Mouse (Mus musculus): ENCODE results near the gene Ppm1h. TPM values are rescaled to one million over a fixed set of nuclear protein-coding genes. Genes with fewer than 3 reads are reported as not detected.

The Ppm1h gene
- total RNA-seq, 2 experiments from 2014 or later: 6.9 to 7.3 TPM

DNA sequence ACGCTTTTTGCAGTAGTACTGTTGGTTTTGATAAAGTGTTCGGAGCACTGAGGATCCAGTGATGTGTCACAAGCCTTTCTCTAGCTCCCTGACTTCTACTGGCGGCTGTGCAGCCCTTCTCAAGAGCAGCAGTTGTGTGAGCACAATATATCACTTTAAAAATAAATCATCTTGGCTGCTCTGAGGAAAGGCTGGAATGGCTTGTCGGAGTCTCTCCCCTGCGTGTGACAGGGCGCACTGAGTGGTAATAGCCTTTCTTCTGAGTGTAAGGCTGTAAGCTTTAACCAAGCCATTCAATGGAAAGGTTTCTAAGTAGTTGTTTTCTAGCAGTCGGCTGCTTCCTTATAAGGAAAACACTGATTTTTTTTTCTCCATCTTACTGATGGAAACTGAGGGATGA, 91.8 kb downstream of the Ppm1h start:
- DNase-seq: no peak

DNA sequence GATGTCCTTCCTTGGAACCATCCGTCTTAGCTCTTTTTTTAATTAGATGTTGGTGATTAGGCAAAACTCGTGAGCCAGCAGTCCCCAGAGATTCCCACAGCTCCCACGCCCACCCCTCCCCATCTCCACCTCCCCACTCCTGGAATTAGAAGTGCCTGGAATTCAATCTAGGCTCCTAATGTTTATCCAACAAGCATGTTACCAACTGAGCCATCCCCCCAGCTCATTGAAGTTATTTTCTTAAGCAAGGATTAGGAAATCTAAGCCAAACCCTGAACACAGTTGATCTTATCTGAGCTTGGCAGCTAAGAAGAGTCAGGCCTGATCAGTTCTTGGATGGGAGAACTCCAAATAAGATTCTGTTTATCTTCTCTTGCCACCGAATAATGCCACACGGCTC, 92.4 kb downstream of the Ppm1h start:
- DNase-seq: no peak

DNA sequence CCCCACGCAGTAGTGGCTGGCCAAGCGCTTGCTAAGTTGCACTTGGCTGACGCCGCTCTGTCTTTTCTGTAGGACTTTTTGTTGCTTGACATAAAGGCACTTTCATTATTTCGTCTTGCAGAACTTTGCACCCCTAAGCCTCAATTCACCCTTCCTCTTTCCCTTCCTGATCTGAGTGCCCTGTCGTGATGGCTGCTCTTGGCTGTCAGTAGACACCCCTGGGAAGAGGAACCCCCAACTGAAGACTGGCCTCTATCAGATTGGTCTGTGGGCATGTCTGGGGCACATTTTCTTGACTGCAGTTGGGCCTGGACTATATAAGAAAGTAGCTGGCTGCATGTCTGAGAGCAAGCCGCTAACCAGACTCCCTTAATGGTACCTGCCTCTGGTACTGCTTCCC, 95.6 kb downstream of the Ppm1h start:
- no peak for DNase-seq

DNA sequence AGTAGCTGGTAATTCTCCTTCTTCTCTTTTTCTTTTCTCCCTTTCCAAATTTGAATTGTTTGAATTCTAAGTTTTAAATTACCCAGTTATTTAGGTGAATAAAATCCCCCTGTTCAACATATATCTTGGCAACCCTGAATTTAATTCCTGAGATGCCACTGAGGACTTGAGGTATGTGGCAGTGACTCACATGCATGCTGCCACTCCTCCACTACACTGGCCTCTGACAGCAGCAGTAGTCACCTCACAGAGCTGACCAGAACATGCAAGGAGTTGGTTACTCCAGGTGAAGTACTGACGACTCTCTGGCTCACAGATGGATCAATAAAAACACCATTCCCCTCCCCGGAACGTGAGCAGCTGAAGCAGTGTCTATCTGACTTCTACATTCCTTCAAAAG, 98.9 kb downstream of the Ppm1h start:
- no peak for DNase-seq

DNA sequence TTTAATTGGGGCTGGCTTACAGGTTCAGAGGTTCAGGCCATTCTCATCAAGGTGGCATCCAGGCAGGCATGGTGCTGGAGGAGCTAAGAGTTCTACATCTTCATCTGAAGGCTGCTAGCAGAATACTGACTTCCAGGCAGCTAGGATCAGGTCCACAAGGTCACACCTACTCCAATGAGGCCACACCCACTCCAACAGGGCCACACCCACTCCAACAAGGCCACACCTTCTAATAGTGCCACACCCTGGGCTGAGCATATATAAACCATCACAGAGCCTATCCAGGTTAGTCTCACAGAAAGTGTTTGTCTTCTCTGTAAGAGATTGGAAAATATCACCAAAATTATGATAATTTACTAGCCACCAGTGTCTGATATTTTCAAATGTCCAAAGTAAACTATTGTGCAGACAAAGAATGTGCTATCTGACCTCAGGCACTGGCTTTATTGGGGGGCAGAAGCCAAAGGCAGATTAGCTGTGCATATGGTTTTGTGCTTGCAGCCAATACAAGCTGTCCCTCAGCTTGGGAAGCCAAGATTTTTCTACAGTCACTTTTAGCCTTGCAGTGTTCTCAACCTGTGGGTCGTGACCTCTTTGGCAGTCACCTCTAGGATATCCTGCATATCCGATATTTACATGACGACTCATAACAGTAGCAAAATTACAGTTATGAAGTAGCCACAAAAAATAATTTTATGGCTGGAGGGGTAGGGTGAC, 99.5 kb downstream of the Ppm1h start:
- no peak for DNase-seq

DNA sequence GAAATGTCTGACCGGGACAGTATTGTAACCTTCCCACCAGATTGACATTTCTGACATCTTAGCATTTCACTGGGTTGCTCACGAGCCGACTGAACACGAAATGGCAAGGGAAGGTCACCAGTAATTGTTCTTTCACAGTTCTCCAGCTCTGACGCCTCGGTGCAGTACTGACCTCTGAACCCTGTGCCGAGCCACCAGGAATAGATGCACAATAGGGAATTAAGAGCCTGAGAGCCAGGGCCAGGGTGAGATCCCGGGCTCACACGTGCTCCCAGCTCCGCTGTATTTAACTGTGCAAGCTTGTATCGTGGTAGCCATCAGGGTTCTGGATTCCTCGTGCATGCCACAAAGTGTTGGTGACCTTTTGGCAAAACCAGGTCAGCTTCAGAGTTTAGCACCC, 100.8 kb downstream of the Ppm1h start:
- peak in 1 of 2 experiments; percentile 47 for DNase-seq

DNA sequence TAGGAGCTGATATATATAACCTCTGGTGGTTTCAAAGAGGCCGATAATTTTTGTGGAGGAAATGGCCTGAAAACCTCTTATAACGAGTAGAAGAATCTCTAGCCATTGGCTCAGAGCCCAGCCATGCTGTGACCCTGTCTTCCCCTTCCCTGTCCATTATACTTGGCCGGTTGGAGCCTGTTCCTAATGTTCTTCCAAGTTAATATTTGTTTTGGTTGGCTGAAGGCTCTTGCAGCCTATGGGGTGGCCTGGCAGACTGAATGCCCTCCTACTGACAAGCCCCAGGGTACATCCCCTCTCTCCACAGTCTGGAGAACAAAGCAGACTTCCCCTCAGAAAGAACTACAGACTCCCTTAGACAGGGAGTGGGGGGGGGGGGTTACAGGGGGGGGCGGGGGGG, 104.2 kb downstream of the Ppm1h start:
- peak; percentile 54 to 80 for DNase-seq

DNA sequence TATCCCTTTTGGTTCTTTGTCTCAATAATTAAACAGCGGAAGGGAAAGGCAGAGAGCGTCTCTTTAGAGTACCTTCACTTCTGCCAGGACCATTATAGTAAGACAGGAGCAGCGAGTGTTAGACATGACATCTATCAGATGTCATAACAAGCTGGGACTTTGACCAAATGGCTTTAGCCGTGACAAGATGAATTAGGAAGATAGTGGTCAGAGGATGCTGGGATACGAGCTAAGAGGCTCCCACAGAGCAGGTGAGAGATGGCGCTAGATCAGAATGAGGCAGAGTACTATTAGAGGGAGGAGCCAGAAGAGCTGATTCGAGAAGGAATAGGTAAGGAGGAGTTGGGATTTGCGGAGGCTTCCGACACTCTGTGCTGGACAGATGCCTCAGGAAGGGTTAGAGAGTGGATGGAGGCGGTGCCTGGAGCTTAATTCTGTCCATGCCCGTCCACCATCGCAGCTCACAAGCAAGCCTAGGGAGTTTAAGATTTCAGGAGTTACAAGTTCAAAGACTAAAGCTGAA, 111.1 kb downstream of the Ppm1h start:
- no peak for DNase-seq

DNA sequence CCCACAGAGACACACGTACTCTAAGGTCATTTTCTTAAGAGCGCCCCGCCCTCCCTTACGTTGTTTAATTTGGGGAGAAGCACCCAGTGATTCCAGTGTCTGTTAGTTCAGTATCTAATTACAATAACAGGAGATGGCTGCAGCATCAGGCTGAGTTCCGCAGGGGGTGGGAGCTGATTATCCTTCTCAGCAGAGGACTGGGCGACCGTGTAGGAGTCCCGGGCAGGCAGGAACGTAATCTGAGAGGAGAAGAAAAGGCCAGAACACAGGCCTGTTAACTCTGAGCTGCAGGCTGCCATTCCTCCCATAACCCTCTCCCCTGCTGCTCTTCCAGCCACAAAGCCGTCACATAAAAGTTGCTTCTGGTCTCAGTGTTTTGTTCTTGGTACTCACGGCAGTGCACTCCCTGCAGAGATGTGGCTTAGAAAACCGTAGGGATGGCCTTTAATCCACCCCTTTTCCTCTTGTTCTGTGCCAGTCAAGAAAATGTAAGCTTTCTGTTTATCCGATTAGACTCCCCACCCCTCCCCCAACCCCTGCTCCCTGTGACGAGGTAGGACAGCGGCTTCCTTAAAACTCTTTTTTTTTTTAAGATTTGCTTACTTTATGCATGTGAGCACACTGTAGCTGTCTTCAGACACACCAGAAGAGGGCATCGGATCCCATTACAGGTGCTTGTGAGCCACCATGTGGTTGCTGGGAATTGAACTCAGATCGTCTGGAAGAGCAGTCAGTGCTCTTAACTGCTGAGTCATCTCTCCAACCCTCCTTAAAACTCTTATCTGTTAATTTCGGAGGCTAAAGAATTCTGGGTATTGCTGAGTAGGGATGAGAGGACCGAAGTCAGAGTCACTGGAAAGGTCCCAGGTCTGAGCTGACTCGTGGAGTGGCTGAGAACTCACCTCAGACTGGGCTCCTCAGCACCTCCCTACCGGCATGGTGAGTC, 113.7 kb downstream of the Ppm1h start:
- DNase-seq: peak; percentile 36 to 46

DNA sequence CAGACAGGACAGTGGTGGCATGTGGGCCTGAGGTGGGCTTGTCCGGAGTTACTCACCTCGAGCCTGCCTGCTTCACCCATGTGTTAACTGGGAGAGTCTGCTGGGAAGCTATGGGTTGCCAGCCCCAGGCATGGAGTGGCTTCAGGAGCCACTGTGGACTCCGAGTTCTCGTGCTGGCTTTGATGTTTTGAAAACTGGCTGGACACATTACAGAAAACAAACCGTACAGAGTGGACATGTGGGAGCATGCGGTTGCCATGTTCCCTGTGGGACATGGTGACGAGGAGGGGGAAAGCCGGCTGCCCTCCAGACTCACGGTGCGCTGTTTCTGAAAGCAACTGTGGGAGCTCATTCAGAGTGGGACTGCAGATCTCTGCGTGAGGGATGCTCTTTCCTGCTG, 114.6 kb downstream of the Ppm1h start:
- no peak for DNase-seq

DNA sequence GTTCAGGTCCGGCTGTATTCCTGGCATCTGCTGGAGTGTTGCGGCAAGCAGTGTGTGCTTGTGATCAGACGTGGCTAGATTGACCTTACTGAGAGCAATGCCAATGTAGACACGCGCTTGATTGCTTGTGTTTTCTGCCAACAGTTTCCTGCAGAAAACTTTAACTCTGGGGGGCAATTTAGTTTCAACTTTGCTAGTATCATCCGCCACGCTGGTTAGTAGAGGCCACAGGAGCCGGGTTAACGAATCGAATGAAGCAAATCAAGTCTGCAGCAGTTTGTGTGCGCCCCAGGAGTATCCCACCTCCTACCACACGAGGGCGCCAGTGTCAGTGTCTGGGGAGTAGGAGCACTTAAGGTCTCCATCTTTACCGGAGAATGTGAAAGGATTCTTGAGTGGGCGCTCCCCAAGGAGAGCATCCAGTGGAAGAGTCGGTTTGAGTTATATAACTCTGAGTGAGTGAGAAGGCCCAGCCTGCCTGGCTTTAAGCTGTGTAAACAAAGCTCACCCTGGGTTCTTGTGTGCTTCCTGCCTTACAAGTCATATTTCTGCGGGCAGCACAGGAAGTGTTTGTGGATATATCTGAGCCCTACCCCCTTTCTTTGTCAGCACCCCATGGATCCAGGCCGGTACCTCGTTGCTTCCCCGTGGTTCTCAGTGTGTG, 115.8 kb downstream of the Ppm1h start:
- peak; percentile 65 to 83 for DNase-seq

DNA sequence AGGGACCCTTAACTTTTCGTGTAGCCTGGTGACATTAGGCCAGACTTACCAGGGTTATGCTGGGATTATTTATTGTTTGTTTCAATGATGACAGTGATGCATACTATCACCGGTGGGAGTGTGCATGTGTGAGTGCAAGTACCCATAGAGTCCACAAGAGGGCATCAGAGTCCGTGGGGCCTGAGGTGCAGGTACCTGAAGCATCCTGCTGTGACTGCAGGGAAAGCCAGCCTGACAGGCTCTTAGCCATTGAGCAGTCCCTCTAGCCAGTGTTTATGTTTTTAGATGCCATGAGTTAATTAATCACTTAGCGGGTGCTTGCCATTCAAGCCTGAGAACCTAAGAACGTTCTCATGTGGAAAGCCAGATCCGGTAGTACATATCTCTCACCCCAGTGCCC, 119.4 kb downstream of the Ppm1h start:
- DNase-seq: no peak

DNA sequence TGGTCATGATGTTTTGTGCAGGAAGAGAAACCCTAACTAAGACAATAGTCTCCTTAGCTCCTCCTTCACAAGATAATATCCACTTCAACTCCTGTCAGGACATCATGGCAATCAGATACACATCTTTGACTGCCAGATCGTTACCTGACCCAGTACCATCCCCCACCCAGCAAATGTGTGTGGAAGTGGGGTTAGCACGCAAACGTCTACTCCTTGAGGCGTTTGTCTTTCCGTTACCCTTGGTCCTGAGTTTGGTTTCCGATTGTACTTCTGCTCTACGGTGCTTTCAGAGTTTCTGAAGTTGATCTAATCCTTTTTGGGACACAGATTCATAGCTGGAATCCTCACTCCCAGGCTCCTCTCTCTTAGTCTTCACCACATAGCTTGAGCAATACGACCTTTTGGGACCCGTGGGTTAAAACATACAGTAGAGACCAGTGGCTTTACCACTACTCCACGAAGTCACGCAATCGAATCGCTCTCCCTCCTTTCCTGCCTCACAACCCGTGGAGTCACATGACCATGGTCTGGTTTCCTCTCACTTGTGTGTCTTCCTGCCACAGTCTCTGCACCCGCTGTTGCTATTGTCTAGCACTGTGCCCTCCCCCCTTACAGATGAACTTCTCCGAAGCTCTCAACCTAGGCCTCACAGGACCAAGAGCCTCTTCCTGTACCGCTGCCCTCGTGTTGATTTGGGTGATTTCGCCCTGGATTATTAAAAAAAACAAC, 121.6 kb downstream of the Ppm1h start:
- peak in 1 of 2 experiments; percentile 61 for DNase-seq

DNA sequence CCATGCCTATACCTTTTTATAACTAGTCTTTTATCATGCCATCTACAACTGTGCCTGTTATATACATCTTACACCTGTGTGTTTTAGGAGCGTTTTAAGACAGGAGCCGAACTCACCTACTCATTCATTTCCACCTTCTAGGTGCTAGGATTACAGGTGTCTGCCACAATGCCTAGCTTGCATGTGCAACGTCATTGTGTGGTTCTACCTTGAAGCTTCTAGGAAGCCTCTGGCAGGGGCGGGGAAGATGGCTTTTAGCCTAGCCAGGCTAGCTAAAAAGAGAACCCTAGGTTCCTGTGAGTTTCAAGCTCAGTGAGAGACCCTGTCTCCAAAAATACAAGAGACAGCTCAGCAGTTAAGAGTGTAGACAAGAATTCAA, 122.2 kb downstream of the Ppm1h start:
- no peak for DNase-seq

DNA sequence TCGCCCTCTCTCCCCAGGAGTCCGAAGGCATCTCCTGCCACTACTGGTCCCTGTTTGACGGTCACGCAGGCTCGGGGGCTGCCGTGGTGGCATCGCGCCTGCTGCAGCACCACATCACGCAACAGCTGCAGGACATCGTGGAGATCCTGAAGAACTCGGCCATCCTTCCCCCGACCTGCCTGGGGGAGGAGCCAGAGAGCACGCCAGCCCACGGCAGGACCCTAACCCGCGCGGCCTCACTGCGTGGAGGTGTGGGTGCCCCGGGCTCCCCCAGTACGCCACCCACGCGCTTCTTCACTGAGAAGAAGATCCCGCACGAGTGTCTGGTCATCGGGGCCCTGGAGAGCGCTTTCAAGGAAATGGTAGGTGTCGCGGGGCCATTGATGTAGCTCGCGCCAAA, 123.7 kb downstream of the Ppm1h start:
- DNase-seq: no peak

DNA sequence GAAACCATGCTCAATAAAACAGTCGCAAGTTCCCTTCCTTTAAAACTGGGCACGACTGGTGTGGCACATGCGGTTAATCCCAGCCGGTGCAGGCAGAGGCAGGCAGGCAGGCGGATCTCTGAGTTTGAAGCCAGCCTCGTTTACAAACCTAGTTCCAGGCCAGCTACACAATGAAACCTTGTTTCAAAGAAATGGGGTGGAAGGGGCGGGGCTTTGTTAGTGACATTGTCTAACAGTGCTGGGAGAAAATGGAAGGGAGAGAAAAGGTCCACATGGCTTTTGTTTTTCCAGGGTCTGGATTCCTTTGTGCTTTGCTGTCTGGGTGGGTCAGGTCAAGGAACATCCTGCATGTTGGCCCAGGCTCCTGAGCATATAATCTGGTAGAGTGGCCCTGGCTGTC, 124.3 kb downstream of the Ppm1h start:
- no peak for DNase-seq

DNA sequence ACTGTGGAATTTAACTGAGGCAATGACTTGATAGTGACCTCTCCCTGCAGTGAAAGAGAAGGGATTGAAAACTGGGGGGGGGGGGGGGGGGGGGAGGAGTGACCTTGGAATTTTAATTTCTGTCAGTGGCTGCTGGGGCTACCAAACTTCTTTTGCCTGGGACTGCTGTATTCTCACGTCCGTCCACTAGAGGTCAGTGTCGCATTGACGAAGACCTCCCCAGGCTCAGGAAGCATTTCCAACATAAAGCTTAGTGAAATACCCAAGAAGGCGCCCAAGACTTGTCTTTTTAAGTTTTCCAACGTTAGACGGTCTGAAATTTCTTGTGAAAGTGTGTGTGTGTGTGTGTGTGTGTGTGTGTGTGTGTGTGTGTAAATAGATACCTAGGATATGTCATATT, 125.3 kb downstream of the Ppm1h start:
- DNase-seq: peak; percentile 67 to 90

DNA sequence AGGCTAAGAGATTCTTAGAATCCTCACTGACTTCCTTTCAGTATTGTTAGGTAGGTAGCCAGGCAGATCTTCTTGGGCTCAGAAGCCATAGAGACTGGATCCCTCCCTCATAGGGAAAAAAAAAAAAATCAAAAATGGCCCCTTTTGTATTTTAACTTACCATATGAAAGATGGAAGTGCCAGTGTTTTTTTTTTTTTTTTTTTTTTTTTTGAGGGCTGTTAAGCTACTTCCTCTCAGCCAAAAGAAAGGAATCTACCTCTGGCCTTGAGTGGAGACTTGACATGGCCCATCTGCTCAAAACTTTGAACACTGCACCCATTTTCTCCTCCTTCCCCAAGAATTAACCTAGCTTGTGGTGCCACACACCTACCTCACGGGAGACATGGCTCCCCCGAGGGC, 127.3 kb downstream of the Ppm1h start:
- DNase-seq: no peak

DNA sequence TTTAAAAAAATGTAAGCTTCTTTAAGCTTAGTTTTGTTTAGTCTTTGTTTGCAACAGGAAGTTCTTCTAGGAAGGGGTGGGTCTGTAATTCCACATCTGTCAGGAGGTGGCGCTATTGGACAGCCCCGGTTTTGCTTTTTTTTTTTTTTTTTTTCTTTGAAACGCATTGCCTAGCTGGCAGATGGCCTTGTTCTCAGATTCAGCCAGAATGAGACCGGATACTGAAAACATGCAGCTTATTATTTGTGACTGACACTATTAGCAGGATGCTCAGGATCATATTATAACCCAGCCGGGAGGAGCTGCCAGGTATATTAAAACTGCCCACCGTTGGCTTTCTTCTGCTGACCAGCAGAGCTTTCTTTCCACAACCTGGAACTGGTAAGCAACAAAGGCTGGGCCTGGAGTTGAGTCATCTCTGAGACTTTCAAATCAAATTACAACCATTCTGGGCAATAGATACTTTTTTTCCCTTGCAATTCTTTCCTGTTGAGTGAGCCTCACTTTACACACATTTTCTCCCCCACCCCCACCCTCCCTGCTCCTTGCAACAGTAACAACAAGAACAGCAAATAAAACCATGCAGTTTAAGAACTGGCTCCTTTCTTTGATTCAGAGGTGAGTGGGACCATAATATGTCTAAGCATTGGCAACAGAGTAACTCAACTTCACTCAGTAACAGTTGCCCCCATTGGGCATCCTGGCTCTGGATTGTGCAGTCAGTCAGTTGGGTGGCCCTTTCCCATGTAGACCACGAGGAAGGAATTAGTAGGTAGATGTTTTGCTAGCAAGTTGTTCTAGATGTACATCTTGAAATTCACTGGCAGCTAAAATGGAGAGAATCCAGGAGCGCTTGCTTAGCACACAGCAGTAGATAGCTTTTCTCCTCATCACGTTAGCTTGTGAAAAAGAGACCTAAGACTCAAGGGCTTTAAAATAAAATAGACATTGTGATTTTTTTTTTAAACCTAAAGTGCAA, 128.9 kb downstream of the Ppm1h start:
- DNase-seq: peak; percentile 81 to 88

DNA sequence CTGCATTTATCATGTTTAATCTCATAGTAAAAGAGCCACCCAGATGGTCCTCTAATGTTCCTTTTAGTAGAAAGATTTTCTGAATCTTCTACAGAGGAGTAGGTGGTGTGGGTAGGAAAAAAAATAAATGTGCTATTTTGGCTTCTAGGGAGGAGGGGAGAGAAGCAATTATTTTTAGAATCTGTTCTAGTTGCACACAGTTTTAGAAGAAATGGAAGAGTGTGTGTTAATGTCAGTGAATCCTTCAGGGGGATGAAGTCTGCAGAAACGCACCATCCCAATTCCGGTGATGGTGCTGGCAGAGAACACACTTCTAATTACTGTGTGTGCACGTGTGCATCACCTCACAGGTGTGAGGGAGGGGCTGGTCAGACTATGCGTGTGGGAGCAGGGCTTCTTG, 129.6 kb downstream of the Ppm1h start:
- no peak for DNase-seq

DNA sequence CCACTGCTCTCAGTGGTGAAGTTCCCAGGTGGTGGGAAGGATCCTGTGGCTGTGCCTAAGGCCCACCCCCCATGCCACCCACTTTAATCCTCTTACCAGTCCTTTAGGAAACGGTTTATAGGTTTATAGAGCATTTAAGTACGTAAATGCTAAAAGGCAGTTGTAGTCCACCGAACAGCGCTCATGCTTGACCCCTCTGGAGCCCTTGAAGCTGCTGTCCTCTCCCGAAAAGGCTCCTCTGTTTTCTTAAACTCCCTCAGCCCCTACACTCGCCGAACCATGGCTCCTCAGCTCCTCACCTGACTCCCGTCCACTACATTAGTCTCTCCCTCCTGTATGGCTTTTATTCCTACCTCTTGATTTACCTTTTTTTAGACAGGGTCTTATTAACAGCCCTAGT, 131.3 kb downstream of the Ppm1h start:
- no peak for DNase-seq
